Mouse (Mus musculus) spleen, adult 18-20 months (tissue): ENCODE data around the gene Fam171a1.
"Not testable (repeated sequence)": the region's sequence is repeated elsewhere in the genome, so short reads cannot be mapped to it uniquely, and the experiment has no call there.

ENCODE experiments used
- DNase-seq, 2 experiments: peaks; one replicate each; pipeline ENCODE4 v3.0.0; 2022; ENCODE audit warnings: mixed read lengths in 2 of 2

The Fam171a1 gene

DNA sequence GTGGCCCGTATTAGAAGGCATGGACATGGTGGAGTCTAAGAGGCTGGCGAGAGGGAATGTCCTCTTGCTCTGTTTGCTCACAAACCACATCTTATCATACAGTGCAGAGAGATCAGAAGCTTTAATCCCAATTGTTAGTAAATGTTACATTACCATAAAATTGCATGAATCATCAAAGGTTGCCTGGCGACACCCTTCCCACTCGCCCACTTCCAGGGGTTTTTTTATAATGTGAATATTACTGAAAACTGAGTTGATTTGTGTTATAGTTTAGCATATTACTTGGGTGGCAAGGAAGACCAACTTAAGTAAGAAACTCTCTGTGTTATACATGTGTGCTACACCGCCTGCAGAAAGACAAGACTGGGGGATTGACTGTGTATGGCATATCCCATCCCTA is 60.9 kb downstream of the Fam171a1 start:
- no peak for DNase-seq

DNA sequence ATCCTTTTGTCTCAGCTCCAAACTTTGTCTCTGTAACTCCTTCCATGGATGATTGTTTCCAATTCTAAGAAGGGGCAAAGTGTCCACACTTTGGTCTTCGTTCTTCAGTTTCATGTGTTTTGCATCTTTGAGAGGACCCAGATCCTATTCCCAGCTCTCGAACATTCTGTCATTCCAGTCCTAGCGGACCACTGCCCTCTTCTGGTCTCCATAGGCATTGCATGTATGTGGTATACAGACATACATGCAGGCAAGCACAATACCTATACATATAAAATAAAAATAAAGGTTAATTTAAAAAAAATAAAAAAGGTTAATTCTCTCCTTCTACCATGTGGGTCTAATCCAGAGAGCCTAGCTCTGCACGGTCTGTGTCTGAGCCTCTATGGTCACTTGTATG is 62.0 kb downstream of the Fam171a1 start:
- not testable (repeated sequence) for DNase-seq

DNA sequence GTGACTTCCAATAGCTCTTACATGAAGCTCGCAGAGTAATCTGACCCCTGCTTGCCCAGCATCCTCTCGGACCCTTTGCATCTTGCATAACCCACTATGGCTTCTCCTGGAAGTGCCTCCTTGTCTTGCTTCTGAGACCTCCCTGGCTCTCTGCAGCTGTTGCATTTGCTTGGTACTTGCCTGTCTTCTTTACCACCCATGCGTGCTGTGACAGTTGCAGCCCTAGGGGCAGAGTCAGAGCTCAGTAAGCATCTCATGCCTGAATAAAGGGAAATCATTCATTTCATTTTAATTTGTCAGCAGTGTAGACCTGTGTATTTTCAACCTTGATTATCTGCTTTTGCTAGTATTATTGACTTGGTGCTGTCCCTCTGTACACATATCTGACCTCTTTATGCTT is 62.7 kb downstream of the Fam171a1 start:
- no peak for DNase-seq

DNA sequence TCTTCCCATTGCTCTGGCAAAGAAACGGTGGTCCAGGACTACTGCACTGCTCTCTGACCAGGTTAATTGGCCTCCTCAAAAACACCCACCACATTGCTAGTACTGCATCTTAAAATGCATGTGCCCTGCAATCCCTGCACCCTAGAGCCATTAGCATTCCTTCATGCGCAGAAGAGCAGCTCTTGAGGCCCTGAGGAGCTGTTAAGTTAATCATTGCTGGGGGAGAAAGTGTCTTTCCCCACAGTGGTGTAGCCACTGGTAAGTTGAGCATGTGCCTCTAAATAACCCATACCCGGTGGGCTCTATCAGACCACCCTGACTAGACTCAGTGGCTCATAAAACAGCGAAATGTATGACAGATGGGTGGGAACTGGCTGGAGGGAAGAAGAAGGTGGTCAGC is 66.5 kb downstream of the Fam171a1 start:
- DNase-seq, result no peak

DNA sequence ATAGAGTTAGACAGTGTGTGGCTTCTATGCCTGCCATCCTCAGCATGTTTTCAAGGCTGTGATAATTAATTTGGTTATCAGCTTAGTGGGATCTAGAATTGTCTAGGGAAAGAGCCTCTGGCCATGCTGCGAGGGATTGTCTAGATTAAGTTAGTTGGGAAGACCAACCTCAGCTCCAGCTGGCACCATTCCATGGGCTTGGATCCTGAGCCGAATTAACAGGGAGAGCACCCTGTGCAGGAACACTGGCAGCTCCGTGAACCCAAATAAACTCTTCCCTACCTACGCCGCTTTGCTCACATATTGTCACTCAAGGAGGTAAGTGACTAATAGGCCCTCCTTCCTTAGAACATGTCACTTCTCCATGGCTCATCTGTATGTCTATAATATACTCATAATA is 69.6 kb downstream of the Fam171a1 start:
- no peak for DNase-seq

DNA sequence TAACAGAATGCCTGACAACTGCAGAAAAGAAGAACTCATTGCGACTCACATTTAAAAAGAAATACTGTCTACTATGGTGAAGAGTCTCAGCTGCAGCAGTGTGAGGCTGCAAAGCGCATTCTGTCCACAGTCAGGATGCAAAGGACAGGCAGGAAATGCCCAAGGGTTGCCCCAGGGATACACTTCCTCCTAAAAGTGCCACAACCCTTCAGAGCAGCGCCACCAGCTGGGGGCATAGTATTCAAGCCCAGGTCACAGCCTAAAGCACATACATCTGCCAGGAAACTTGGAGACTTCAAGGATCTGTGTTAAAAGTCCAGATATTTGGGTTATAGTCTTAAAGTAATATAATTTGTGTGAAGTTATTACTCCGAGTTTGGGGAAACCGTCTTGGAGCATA is 71.3 kb downstream of the Fam171a1 start:
- peak in 1 of 2 experiments; percentile 4 for DNase-seq

DNA sequence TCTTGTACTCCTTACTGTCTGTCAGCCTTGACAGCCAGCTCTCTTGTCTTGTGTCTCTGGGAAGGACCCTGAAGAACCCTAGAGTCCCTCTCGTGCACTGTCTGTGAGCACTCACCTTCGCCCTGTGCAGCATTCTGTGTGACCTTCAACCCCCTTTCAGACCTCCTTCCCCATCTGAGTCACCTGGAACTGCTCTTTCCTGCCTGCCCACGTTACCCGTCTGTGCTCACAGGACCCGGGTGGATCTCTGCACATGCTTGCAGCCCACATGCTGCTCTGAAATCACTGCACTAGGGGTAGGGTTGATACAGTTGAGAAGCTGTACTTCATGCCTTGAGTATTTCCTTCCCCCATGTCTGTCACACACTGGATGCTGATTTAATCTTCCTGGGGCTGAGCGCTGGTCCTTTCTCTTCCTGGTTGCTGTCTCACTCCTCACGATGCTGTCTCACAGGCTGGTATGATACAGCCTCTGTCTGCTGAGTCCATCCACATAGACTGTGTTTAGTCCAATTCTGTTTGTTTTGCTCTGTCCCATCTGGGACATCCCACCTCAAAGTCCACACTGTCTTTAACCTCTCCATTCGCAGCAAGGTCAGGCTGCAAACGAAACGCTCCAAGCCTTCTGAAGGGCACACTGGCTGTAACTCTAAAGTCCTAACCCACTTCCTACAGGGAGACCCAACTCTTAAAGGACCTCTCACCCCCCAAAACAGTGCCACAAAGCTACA is 74.9 kb downstream of the Fam171a1 start:
- DNase-seq, result no peak

DNA sequence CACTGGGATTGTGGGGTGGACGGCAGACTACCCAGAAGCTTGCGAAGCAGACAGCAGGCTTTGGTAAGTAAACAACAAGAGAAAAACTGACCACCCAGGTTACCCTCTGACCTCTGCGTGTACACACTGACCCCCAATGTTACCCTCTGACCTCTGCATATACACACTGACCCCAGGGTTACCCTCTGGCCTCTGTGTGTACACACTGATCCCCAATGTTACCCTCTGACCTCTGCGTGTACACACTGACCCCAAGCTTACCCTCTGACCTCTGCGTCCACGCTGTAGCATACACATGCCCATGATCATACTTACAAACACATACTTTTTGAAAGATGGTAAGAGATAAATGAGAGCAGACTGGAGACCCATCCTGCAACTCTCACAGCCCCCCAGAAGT is 77.1 kb downstream of the Fam171a1 start:
- no peak for DNase-seq

DNA sequence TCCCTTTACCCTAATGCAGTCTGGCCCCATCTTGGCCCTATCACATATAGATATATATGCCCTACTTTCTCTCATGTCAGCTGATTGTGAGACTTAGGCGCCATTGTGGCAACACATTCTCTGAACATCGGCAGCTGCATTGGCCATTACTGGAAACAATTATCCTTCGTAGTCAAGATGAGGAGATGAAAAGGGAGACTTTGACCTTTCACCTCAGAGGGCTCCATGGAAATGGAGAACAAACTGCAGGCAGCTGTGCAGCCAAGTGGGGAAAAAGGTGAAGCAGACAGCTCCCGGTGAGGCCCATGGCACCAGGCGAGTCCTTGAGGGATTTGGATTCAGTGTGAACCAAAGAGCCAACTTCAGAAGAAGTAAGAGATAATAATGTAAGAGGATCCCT is 81.5 kb downstream of the Fam171a1 start:
- no peak for DNase-seq

DNA sequence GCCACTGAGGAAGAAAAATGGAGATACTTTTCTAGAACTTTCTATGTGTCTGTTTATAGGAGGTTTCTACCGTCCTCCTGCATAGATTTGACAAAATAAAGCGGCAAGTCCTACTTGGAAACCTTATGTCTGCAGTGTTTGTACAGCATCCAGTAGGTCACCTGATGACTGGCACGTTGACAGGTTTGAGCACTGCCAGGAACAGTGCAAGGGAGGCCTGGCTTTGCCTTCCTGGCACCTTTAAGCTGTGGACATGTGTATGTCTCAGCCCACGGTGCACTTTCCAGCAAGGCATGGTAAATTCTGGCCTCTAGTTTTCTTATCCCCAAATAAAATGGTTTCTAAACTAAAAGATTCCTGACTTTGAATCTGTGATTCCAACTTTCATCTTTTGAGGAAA is 86.4 kb downstream of the Fam171a1 start:
- no peak for DNase-seq

DNA sequence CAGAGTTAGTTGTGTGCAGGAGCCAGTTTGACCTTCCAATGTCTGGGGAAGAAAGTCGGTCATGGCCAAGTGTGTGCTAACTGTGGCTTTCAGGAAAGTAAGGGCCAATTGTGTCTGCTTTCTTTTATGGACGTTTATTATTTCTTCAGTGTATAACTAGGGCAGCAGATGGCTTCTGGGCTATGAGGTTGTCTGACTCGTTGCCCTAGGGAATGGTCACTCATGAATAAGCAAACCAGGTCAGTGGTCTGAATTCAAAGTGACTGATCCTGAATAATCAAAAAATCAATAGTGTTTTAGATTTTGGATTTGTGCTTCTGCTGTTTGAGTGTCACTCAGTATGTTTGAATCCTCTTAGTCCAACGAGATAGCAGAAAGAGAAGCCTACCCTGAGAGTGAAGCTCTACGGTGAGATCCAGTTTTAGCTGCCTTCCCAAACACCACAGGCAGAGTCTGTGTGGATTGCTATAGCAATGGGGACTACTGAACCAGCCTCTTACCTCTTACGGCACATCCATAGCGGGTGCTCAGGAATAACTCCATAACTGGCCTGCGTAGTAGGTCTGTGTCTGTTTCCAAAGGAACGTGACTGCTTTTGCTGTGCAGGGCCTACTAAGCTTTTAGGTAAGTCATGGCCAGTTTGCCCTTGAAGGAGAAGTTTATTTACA is 93.1 kb downstream of the Fam171a1 start:
- DNase-seq, result no peak

DNA sequence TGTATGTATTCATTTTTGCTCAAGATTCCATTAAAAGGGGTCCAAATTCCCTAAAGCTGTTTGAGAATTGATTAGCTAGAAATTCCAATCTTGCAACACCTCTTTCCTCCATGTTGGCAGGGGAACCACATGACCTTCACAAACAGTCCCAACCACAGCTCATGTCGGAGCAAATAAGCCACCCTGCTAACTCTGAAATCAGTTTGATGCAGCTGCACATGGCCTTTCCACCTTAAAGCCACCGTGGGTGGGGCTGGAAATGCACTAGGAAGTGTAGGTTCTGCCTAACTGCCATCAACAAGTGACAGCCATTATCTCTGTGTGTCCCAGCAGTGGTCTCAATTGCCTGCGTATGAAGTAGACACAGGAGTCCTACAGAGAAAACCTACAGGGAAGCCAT is 101.5 kb downstream of the Fam171a1 start:
- DNase-seq, result no peak

DNA sequence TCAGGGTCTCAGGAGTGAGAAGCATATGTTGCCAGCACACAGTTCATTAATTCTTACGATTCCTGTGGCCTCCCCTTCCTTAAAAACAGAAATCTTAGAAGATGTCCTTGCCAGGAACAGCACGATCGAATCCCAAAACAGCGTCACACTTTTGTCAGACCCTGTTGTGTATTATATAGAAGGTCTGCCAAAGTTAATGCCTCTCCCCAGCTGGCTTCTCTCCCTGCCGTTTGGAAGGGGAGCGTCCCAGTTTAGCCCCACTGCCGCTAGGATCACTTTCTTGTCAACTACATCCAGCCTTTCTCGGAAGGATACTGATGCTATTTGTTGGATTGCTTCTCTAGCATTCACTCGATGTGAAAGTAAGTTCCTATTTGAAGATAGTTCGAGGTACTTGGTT is 102.6 kb downstream of the Fam171a1 start:
- no peak for DNase-seq

DNA sequence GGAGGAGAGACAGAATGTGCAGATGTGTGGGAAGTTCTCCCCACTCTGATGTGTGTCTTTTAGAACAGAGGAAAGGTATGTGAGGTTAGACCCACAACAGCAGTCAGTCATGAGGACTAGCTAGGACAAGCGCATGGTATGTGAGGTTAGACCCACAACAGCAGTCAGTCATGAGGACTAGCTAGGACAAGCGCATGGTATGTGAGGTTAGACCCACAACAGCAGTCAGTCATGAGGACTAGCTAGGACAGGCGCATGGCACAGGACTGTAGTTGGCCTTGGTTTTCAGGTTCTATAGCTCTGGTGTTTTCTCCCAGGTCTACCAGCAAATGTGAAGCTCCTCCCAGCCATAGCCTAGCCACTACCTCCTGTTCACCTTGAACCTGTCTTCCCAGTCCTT is 103.6 kb downstream of the Fam171a1 start:
- not testable (repeated sequence) for DNase-seq

DNA sequence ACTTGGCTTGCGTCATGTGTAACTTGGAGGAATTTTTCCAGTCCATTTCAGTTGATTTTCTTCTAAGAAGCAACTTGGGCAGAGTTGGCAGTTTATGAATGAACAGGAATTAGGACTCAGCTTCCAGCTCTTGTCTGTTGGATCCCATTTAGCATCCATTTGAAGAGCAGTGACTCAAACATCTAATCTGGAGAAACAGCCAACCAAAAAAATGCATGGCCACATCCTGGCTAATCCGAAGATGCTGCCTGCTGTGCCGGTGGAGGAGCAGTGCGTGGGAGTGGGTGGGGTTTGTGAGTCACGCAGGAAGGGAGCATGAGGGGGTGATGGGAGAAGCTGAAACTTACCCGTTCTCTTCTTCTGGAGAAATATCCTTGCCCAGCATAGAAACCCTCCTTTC is 104.2 kb downstream of the Fam171a1 start:
- no peak for DNase-seq

DNA sequence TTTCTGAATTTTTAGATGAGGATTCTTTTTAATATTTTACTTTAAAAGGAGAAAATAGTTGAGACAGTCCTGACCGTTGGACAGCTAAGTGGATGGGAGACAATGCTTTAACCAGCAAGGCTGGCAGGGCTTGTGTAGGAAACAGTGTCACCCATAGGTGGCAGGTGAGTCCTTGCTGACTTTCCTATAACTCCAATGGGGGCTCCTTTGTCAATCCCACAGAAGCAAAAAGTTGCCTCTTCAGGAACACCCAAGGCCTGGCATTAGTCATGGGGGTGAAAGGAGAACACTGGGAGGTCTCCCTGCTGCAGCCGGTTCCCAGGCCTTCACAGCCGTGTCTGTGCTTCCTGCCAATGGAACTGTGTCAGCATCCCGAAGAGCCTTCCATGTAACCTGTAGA is 114.5 kb downstream of the Fam171a1 start:
- DNase-seq, result no peak

DNA sequence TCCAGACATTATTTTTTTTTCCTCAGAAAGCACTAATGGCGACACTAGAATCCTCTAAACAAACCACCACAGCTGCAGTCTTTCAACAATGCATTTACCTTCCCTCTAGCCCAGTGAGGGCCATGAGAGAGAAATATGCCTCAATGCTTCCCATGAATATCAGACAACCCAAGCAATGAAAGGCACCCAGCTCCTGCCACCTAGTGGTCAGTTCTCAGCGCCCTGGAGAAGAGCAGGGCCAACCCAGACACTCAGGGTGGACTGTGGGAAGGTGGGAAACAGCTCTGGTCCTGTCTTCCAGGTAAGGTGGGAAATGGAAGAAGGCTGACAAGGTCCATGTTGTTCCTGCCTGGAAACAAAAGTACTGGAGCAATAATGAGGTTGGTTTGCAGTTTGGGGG is 115.0 kb downstream of the Fam171a1 start:
- peak in 1 of 2 experiments; percentile 39 for DNase-seq

DNA sequence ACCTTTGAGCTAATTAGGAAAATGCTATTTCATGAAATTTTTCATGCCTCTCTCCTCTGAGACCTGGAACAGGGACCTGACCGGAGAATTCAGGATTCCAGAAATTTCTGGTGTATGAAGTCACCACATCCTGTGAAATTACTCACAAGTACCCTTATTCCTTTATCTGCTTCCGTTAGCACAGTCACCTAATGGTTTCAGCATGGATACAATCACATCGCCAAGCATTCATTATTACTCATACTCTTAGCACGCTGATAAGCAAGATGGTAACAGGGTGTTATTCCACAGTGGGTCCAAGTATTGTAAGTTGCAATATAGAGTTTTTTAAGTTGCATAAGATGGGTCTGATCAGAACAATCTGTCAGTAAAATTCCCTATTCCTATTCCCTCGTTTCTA is 125.2 kb downstream of the Fam171a1 start:
- no peak for DNase-seq

DNA sequence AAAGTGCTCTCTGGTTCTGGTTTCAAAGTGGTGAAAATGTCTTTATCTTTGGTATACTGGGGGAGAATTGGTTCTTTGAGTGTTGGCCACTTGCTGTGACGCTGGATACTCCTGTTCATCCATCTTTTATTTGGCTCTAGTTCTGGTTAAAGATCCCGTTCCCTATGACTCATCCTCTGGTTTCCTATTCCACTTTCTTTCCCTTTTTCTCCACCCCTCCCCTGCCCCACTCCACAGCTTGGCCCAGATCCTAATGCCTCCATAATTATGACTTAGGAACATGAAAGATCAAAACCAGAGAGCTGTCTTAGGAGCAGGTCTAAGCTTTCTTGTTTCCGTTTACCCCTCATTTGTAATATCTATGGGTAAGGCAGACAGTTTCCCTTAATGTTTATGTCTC is 130.2 kb downstream of the Fam171a1 start:
- no peak for DNase-seq

DNA sequence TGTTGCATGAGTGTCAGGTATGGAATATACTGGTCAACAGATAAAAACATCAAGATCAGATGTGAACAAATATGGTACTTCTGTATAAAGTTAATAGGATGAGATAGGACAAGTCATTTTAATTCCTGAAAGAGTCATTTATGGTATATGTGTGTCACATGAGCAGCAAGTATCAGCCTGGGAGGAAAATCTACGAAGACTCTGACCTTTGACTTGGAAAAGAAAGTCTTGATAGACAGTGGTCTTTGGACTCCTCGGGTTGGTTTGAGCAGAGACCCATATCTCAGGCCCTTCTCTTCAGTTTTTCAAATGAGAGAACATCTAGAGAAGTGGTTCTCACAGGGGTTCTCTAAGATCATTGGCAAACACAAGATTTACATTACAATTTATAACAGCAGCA is 137.3 kb downstream of the Fam171a1 start:
- DNase-seq, result no peak

DNA sequence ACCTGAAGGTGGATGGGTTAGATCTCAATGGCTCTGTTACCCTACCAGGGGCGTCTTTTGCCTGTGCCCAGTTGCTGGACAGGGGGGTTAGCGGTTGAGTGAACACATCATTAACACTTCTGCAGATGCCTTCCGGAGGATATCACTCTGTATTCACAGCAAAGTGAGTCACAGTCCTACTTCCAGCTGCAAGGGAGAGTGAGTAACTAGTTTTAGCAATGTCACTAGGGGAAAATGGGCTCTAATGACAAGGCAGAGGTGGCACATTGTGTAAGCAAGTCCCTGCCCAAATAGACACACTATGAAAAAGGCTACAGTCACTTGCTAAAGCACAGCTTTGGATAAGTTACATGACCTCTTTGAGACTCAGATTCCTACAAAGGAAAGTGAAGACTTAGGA is 152.4 kb downstream of the Fam171a1 start:
- DNase-seq, result no peak

DNA sequence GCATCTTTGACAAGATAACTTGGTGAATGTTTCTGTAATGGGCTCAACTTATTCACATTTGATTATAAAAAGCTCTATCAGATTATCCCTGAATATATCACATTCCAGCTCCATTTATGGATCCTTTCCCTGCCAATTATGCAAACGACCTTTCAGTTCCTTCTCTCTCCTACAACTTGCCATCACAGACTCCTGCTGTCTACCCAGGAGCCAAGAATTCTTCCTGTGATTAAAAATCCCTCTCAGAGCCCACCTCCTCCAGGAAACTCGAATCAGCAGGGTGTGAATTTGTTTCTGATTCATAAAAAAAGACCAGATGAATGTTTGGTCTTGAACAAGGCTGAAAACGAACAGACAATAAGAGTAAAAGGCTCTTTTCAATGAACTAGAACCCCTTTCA is 153.9 kb downstream of the Fam171a1 start:
- DNase-seq, result no peak

DNA sequence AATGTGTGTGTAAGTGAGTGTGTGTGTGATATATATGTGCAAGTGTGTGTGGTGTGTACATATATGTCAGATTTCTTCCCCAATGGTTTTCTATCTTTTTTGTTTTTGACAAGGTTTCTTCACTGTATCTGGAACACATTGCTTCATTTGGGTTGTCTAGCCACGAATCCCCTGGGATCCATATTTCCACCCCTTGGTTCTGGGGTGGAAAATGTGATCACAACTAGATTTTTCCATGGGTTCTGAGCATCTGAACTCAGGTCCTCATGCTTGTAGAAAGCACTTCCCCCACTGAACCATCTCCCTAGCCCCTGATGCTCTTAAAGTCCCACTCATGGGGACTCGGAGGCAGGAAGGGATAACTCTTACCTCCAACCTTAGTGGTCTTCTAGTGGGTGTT is 159.3 kb downstream of the Fam171a1 start:
- DNase-seq, result no peak

DNA sequence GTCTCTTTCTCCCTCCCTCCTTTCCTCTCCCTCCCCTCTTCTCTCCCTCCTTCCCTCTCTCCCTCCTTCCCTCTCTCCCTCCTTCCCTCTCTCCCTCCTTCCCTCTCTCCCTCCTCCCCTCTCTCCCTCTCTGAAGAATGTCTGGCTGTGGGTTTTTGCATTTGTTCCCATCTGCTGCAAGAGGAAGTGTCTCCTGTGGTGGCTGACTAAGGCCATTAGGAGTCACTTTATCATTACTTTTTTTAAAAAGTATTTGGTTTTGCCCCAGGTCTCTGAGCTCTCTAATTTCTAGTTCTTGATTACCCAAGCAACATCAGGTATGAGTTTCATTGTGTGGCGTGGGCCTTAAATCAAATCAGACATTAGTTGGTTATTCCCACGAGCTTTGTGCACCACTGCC is 162.1 kb downstream of the Fam171a1 start:
- DNase-seq, result no peak
